Mouse (Mus musculus): ENCODE measurements at regions not wholly inside any gene's neighbourhood (a gene's known extent, or its start where the extent isn't known, plus 50 kb on each side); places are given as distances from the start of the nearest gene placed in this dataset.

GRCm38 (mm10) chr13:37658034-37658433 is 120.2 kb upstream of the Rreb1 start:
- DNase-seq (ENCODE audit: low read depth, low spot score): no peak

- DNase-seq (ENCODE audit: low read depth, low spot score): no peak
Measured at GRCm38 (mm10) chr13:37658519-37658918, 119.7 kb upstream of the Rreb1 start.

GRCm38 (mm10) chr13:37660083-37660482 is 118.1 kb upstream of the Rreb1 start:
- DNase-seq (ENCODE audit: low read depth, low spot score): no peak

- DNase-seq (ENCODE audit: low read depth, low spot score): no peak
Measured at GRCm38 (mm10) chr13:37660668-37661067, 117.5 kb upstream of the Rreb1 start.

GRCm38 (mm10) chr13:37664116-37664515 is 114.1 kb upstream of the Rreb1 start:
- no peak for DNase-seq (ENCODE audit: low read depth, low spot score)

- DNase-seq (ENCODE audit: low read depth, low spot score): no peak
Measured at GRCm38 (mm10) chr13:37666207-37667003, 111.8 kb upstream of the Rreb1 start.

GRCm38 (mm10) chr13:37667386-37667785 is 110.8 kb upstream of the Rreb1 start:
- DNase-seq (ENCODE audit: low read depth, low spot score): no peak

GRCm38 (mm10) chr13:37667871-37668270 is 110.3 kb upstream of the Rreb1 start:
- DNase-seq (ENCODE audit: low read depth, low spot score): no peak

- DNase-seq (ENCODE audit: low read depth, low spot score): no peak
Measured at GRCm38 (mm10) chr13:37671109-37671508, 107.1 kb upstream of the Rreb1 start.

GRCm38 (mm10) chr13:37674676-37675350 is 103.4 kb upstream of the Rreb1 start:
- no peak for DNase-seq (ENCODE audit: low read depth, low spot score)

GRCm38 (mm10) chr13:37675718-37676117 is 102.5 kb upstream of the Rreb1 start:
- DNase-seq (ENCODE audit: low read depth, low spot score): no peak

- peak; percentile 81 for DNase-seq (ENCODE audit: low read depth, low spot score)
Measured at GRCm38 (mm10) chr13:37676912-37677311, 101.3 kb upstream of the Rreb1 start.

- peak; percentile 81 for DNase-seq (ENCODE audit: low read depth, low spot score)
Measured at GRCm38 (mm10) chr13:37678251-37678650, 99.9 kb upstream of the Rreb1 start.

GRCm38 (mm10) chr13:37678772-37679171 is 99.4 kb upstream of the Rreb1 start:
- DNase-seq (ENCODE audit: low read depth, low spot score): no peak

GRCm38 (mm10) chr13:37680837-37681619 is 97.2 kb upstream of the Rreb1 start:
- peak; percentile 96 for DNase-seq (ENCODE audit: low read depth, low spot score)

- DNase-seq (ENCODE audit: low read depth, low spot score): no peak
Measured at GRCm38 (mm10) chr13:37683045-37683679, 95.0 kb upstream of the Rreb1 start.

GRCm38 (mm10) chr13:37685617-37686016 is 92.6 kb upstream of the Rreb1 start:
- DNase-seq (ENCODE audit: low read depth, low spot score): no peak

- no peak for DNase-seq (ENCODE audit: low read depth, low spot score)
Measured at GRCm38 (mm10) chr13:37686109-37686508, 92.1 kb upstream of the Rreb1 start.

GRCm38 (mm10) chr13:37689127-37689777 is 88.9 kb upstream of the Rreb1 start:
- no peak for DNase-seq (ENCODE audit: low read depth, low spot score)

- DNase-seq (ENCODE audit: low read depth, low spot score): no peak
Measured at GRCm38 (mm10) chr13:37691855-37692445, 86.2 kb upstream of the Rreb1 start.

- no peak for DNase-seq (ENCODE audit: low read depth, low spot score)
Measured at GRCm38 (mm10) chr13:37693617-37694016, 84.6 kb upstream of the Rreb1 start.

Data from skeletal muscle tissue, adult 2 months (tissue).